Mouse (Mus musculus): ENCODE measurements at regions not wholly inside any gene's neighbourhood (a gene's known extent, or its start where the extent isn't known, plus 50 kb on each side); places are given as distances from the start of the nearest gene placed in this dataset.

DNA sequence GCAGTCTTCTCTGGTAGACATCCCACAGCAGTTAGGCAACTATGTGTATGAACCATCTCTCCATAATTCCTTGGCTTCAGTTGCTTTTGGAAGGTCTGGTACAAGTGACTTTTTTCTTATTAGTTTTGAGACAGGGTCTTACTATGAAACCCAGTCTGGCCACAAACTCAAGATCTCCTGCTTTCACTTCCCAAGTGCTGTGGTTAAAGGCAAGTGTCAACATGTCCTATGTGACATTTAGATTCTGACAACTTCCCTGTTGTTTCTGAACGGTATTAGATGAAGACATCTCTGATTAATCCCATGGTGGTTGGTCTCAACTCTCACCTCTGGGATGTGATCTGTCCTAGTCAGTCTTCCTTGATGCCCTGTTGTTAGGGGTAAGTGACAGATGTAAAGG lies 88.4 kb upstream of the Fbxo33 start:
- DNase-seq (ENCODE audit: low spot score in 2 of 2) = no peak

- no peak for DNase-seq (ENCODE audit: low spot score in 2 of 2)
These were observed 85.0 kb upstream of the Fbxo33 start for GRCm38 (mm10) chr12:59304522-59304921.

Measured in urinary bladder, postnatal 36 days (tissue).